Comparison of ENCODE assay signal across 8 mouse cellular contexts in the genomic region with DNA sequence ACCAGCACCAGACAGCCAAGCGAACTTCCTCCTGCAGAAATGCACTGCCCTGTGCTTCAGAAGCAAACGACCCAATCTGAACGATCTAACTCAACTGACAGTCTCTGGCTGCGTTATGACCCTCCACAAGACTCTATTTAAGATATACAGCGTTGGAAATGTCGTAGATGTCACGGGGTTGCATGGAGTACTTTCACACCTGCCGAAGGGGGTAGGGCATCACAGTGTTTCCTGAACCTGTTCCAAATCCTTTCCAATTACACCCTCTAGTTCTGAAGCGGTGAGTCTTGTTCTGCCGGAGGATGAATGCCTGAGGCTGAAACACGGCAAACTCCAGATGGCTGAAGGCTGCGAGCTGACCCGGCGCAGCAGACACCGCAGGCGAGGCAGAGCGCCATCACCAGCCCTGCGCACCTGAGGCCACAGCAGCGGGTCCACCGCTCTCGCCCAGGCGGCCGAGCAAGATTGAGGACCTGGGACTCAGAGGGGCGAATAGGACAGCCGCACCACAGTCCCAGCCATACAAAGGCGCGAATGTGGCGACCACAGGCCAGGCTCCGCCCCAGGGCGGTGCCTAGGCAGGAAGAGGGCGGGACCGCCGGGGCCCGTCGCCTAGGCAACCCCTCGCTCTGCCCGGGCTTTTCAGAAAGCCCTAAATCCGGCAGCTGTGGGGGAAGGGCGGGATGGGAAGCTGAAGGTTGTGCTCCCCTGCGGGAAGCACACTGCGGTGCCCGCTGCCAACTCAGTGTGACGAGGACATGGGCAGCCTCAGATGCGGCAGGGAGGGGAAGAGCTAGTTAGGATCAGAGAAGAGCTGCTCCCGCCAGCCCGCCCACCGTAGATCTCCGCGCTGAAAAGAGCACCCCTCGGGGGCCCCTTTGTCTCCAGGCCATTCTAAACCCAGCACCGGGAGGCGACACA. TPM values are rescaled to one million over a fixed set of nuclear protein-coding genes. Genes with fewer than 3 reads are reported as not detected.
DNase-seq lines count a peak whose midpoint lies in the region; ATAC-seq and TF ChIP-seq lines count a peak whose summit lies in the region.

Gene Ing1 (plus strand): TSS at position 773 of the 921 bp plus-strand sequence.

- H3K4me1 ChIP-seq in ES-E14 (ENCODE audit: control insufficient read depth in 2 of 2, insufficient read depth in 2 of 2, low read length in 2 of 2, poor library complexity in 1 of 2), result peaks cover 3 to 7% of the 10 kb centered on the region in 2 experiments; a peak in 1 of 4 replicates
- H3K4me1 ChIP-seq in forebrain, embryonic 16.5 days (replicated peaks; ENCODE audit: control insufficient read depth, insufficient read depth, low read length), result peaks cover 26% of the 10 kb centered on the region
- H3K4me1 ChIP-seq in lung, embryonic 14.5 days (ENCODE audit: insufficient read depth), result peaks cover 10% of the 10 kb centered on the region
- peaks cover 2% of the 10 kb centered on the region; the same call in 1 of the 2 replicates for H3K4me1 ChIP-seq in olfactory bulb, adult 2 months (ENCODE audit: control insufficient read depth, insufficient read depth, low read length)
- H3K4me1 ChIP-seq in thymus, adult 2 months (replicated peaks; ENCODE audit: control insufficient read depth, insufficient read depth, low read length), result peaks cover 2% of the 10 kb centered on the region; the same call in 1 of the 2 replicates

- in situ Hi-C loops in ES-E14 (cut with MboI; ENCODE audit: low sequenced_read_pairs in 2 of 2, unreplicated experiment in 2 of 2), result loop anchor here in 1 of 2 experiments (10.0 kb wide), 1 partner anchor 150 kb away; the partner anchor contains the start of gene 1700016D06Rik

- DNase-seq in ES-E14 (ENCODE audit: low read depth, low spot score), result peak; percentile 88
- peak; percentile 97 for DNase-seq in cerebellum, adult 11-12 months
- DNase-seq in heart, postnatal 36 days, result peak; percentile 94
- peak; percentile 94 for DNase-seq in layer of hippocampus, adult 2 months (ENCODE audit: low spot score in 2 of 2)
- DNase-seq in lung, embryonic 14.5 days, result peak; percentile 98
- DNase-seq in thymus, adult 2 months, result peak; percentile 98

- ATAC-seq in forebrain, embryonic 16.5 days, result peak; percentile 82
- peak; percentile 76 for ATAC-seq in lung, embryonic 14.5 days (ENCODE audit: insufficient read depth)

- H3K4me3 ChIP-seq in ES-E14 (ENCODE audit: insufficient read depth in 1 of 2, low read depth in 1 of 2, low read length in 2 of 2, poor library complexity in 1 of 2, severe bottlenecking in 1 of 2), result peak within 1 kb of the TSS; percentile 78 to 92
- H3K4me3 ChIP-seq in forebrain, embryonic 16.5 days (replicated peaks; ENCODE audit: low read length), result peak within 1 kb of the TSS; percentile 73
- peak within 1 kb of the TSS; percentile 78 for H3K4me3 ChIP-seq in layer of hippocampus, adult 2 months
- peak within 1 kb of the TSS; percentile 96 for H3K4me3 ChIP-seq in lung, embryonic 14.5 days (ENCODE audit: low read depth, low read length)
- peak within 1 kb of the TSS; percentile 65 for H3K4me3 ChIP-seq in olfactory bulb, adult 2 months (ENCODE audit: insufficient read depth, low read depth, low read length)
- peak within 1 kb of the TSS; percentile 99 for H3K4me3 ChIP-seq in thymus, adult 2 months (ENCODE audit: control insufficient read depth, insufficient read depth, low read length)

- peak within 1 kb of the TSS; percentile 77 for H3K4me2 ChIP-seq in forebrain, embryonic 16.5 days (ENCODE audit: low read length)
- H3K4me2 ChIP-seq in lung, embryonic 14.5 days, result peak within 1 kb of the TSS; percentile 84

- peak within 1 kb of the TSS; percentile 86 for H3K9ac ChIP-seq in ES-E14 (ENCODE audit: insufficient read depth, low read depth, low read length, poor library complexity, severe bottlenecking)
- peak within 1 kb of the TSS; percentile 99 for H3K9ac ChIP-seq in forebrain, embryonic 16.5 days (replicated peaks; ENCODE audit: low read depth, low read length)
- peak within 1 kb of the TSS; percentile 91 for H3K9ac ChIP-seq in lung, embryonic 14.5 days

- intact Hi-C loops in heart, postnatal 36 days (cut with DNase I), result loop anchor here (10.0 kb wide), 2 partner anchors 300 to 1550 kb away; partner anchors contain the start of genes Cul4a and Pcid2

- whole genome bisulfite sequencing in forebrain, embryonic 16.5 days, result under 1% methylated on average over 51 of the region's 52 CpGs
- under 1% methylated on average over 43 of the region's 52 CpGs for WGBS in lung, embryonic 14.5 days
- under 1% methylated on average over 52 of the region's 52 CpGs for WGBS in olfactory bulb, adult 2 months
- under 1% methylated on average over 52 of the region's 52 CpGs for WGBS in thymus, adult 2 months

- TF ChIP-seq CTCF in layer of hippocampus, adult 2 months (conservative IDR thresholded peaks at IDR 0.05), result no peak
- TF ChIP-seq CTCF in lung, embryonic 14.5 days (IDR thresholded peaks at IDR 0.05; ENCODE audit: low read depth), result no peak
- no peak for TF ChIP-seq CTCF in olfactory bulb, adult 2 months (IDR thresholded peaks at IDR 0.05; ENCODE audit: insufficient read depth, low read depth, low read length)
- no peak for TF ChIP-seq CTCF in thymus, adult 2 months (IDR thresholded peaks at IDR 0.05; ENCODE audit: borderline replicate concordance, control insufficient read depth, extremely low read depth, insufficient read depth, low read length, poor library complexity)

- TF ChIP-seq POLR2A in olfactory bulb, adult 2 months (IDR thresholded peaks at IDR 0.05; ENCODE audit: insufficient read depth, low read depth, low read length), result peak; percentile 94
- TF ChIP-seq POLR2A in thymus, adult 2 months (IDR thresholded peaks at IDR 0.05; ENCODE audit: control insufficient read depth, extremely low read depth, insufficient read depth, low read length, poor library complexity), result peak; percentile 92

- H3K36me3 ChIP-seq in ES-E14 (ENCODE audit: control insufficient read depth, insufficient read depth, low read length, poor library complexity, severe bottlenecking), result no peaks in the 10 kb centered on the region
- no peaks in the 10 kb centered on the region for H3K36me3 ChIP-seq in forebrain, embryonic 16.5 days (ENCODE audit: control insufficient read depth, insufficient read depth)
- H3K36me3 ChIP-seq in lung, embryonic 14.5 days (ENCODE audit: insufficient read depth), result no peaks in the 10 kb centered on the region
- H3K36me3 ChIP-seq in thymus, adult 2 months (ENCODE audit: control insufficient read depth, insufficient read depth, low read length), result no peaks in the 10 kb centered on the region

- peak within 1 kb of the TSS; percentile 92 for H3K27ac ChIP-seq in ES-E14 (ENCODE audit: insufficient read depth, low read depth, low read length, poor library complexity, severe bottlenecking)
- peak within 1 kb of the TSS; percentile 100 for H3K27ac ChIP-seq in forebrain, embryonic 16.5 days (ENCODE audit: low read length)
- peak within 1 kb of the TSS; percentile 99 for H3K27ac ChIP-seq in layer of hippocampus, adult 2 months
- peak within 1 kb of the TSS; percentile 99 for H3K27ac ChIP-seq in lung, embryonic 14.5 days (ENCODE audit: low read depth)
- H3K27ac ChIP-seq in olfactory bulb, adult 2 months (ENCODE audit: insufficient read depth, low read depth, low read length), result peak within 1 kb of the TSS; percentile 98
- H3K27ac ChIP-seq in thymus, adult 2 months (ENCODE audit: control insufficient read depth, insufficient read depth, low read length), result peak within 1 kb of the TSS; percentile 95

- no peaks in the 10 kb centered on the region for H3K9me3 ChIP-seq in ES-E14 (ENCODE audit: control insufficient read depth, insufficient read depth, low read depth, low read length)
- no peaks in the 10 kb centered on the region for H3K9me3 ChIP-seq in forebrain, embryonic 16.5 days (ENCODE audit: control insufficient read depth, low read length)
- H3K9me3 ChIP-seq in lung, embryonic 14.5 days (ENCODE audit: low read depth, low read length), result no peaks in the 10 kb centered on the region

- H3K27me3 ChIP-seq in forebrain, embryonic 16.5 days (replicated peaks; ENCODE audit: control insufficient read depth, insufficient read depth, low read length), result no peaks in the 10 kb centered on the region
- no peaks in the 10 kb centered on the region for H3K27me3 ChIP-seq in lung, embryonic 14.5 days (ENCODE audit: insufficient read depth, low read length)
- H3K27me3 ChIP-seq in thymus, adult 2 months (ENCODE audit: control insufficient read depth, insufficient read depth, low read length), result no peaks in the 10 kb centered on the region

TF ChIP-seq in ES-E14, 5 proteins besides CTCF, POLR2A, EP300 and RAD21:
- TF ChIP-seq CHD2 (IDR thresholded peaks at IDR 0.05; ENCODE audit: low read depth, low read length), result peak; percentile 65; the same call in 1 of the 2 replicates
- no peak for TF ChIP-seq ZC3H11A (IDR thresholded peaks at IDR 0.05; ENCODE audit: borderline replicate concordance, low read depth, low read length)

RNA-seq across cellular contexts. Expression of gene Ing1, which starts in this region (rescaled TPM):
- total RNA-seq in ES-E14 (2012; rRNA removed), result 34.7 and 37.9 TPM in 2 replicates
- polyA plus RNA-seq in forebrain, embryonic 16.5 days (2015; fragmentation: Nextera tagmentation; extraction: Ambion mirVana), result 42.9 and 45.4 TPM in 2 replicates
- 10 to 100 TPM; 24.1 to 25.8 TPM for total RNA-seq in heart, postnatal 36 days (2021)
- 10 to 100 TPM; 37.1 TPM for total RNA-seq in layer of hippocampus, adult 2 months (2021)
- polyA plus RNA-seq in lung, embryonic 14.5 days (2014; fragmentation: Nextera tagmentation; extraction: Ambion mirVana), result 39.5 and 47.7 TPM in 2 replicates
- not detected in 2 replicates for polyA plus RNA-seq in olfactory bulb, adult 2 months (2012; ENCODE audit: insufficient read depth, insufficient read length, low replicate concordance, missing spikeins)
- polyA plus RNA-seq in thymus, adult 2 months (2012; rRNA removed), result 46.3 and 47.2 TPM in 2 replicates

Comparison
In these comparisons a context has a peak if more than half of its experiments do, and no peak if none do; other contexts are left out.
1. Peak in every context shown above with its lines: DNase-seq, ATAC-seq, H3K4me3 ChIP-seq and H3K27ac ChIP-seq.
2. RNA of gene Ing1 (polyA plus RNA-seq): 46.3 to 47.2 TPM in thymus, adult 2 months, 42.9 to 45.4 TPM in forebrain, embryonic 16.5 days and 39.5 to 47.7 TPM in lung, embryonic 14.5 days; not detected in olfactory bulb, adult 2 months; every median in the first group is over 10 times any median in the second.